Mouse (Mus musculus) E14TG2a.4 (cell line): ENCODE measurements around the gene Sgk1.
A peak's percentile ranks its signal among the peaks of the same experiment; 100 is the strongest.

ENCODE experiments used
- H3K27me3 ChIP-seq: 2 replicates; pipeline ENCODE4 v1.6.1; 2014; ENCODE audit warnings: low read length, control low read depth; ENCODE audit not compliant: insufficient read depth
- H3K36me3 ChIP-seq: 2 replicates; pipeline ENCODE4 v1.6.1; 2014; ENCODE audit warnings: low read length, control low read depth; ENCODE audit not compliant: insufficient read depth
- H3K4me1 ChIP-seq: replicated peaks from 2 replicates; pipeline ENCODE4 v1.6.1; 2014; ENCODE audit warnings: low read depth, low read length, control low read depth
- H3K4me3 ChIP-seq: replicated peaks from 2 replicates; pipeline ENCODE4 v1.5.1; 2014; ENCODE audit warnings: mild to moderate bottlenecking, low read length
- H3K9me3 ChIP-seq: 2 replicates; pipeline ENCODE4 v1.6.1; 2014; ENCODE audit warnings: low read length, control low read depth
- CTCF ChIP-seq: conservative IDR thresholded peaks from 2 replicates; pipeline ENCODE4 v1.5.1; 2014; ENCODE audit warnings: low read length
- NANOG ChIP-seq: IDR thresholded peaks from 2 replicates; pipeline ENCODE4 v1.6.1; 2014; ENCODE audit warnings: borderline replicate concordance, low read length, mixed read lengths
- POU5F1 ChIP-seq: IDR thresholded peaks from 2 replicates; pipeline ENCODE4 v1.6.1; 2014; ENCODE audit warnings: low read length, borderline replicate concordance

The Sgk1 gene

GRCm38 (mm10) chr10:21845601-21846282 is 36.2 kb upstream of the Sgk1 start:
- H3K4me1 ChIP-seq, result peaks cover 94% of the 10 kb centered on the region

DNA sequence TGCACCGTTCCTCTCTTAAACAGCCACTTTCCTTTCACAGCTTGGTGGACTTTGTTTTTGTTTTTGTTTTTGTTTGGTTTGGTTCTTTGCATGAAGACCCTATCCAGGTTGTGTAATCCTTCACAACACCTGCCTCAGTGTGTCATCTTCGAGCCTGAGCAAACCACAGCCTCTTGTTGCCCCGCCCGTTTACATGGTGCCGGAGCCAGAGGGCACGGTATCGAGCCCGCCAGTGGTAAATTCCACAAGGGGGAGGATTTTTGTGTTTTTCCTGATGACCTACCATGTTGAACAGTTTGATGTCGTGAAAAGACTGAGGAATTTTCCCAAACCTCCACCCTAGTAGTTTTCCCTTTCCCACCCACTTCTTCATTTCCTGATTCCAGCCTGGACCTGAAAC is 35.6 kb upstream of the Sgk1 start:
- Histone ChIP-seq H3K4me3 (peak overlapping the region; percentile 46; the same call in 1 of the 2 replicates), H3K27me3 (no peaks in the 10 kb centered on the region), H3K4me1 (peaks cover 99% of the 10 kb centered on the region), H3K9me3 (no peaks in the 10 kb centered on the region), H3K36me3 (0 out of 2 replicates have a peak, but pooled peaks cover 7% of the 10 kb centered on the region)
- 0 out of 2 replicates have a peak, but pooled peaks have one; percentile 13 for TF ChIP-seq NANOG
- TF ChIP-seq CTCF, result 0 out of 2 replicates have a peak, but pooled peaks have one; percentile 4
- no peak for TF ChIP-seq POU5F1

More at GRCm38 (mm10) chr10:21845601-21846282, 36.2 kb upstream of the Sgk1 start:
- peak overlapping the region; percentile 3; the same call in 1 of the 2 replicates for H3K4me3 ChIP-seq
- 0 out of 2 replicates have a peak, but pooled peaks cover 4% of the 10 kb centered on the region for H3K36me3 ChIP-seq
- no peaks in the 10 kb centered on the region for H3K27me3 ChIP-seq
- no peaks in the 10 kb centered on the region for H3K9me3 ChIP-seq
- no peak for TF ChIP-seq CTCF
- TF ChIP-seq NANOG, result peak; percentile 31; the same call in 1 of the 2 replicates
- TF ChIP-seq POU5F1, result peak; percentile 57; the same call in 1 of the 2 replicates

- no peaks in the 10 kb centered on the region for H3K9me3 ChIP-seq
- no peak for TF ChIP-seq NANOG
- TF ChIP-seq CTCF, result no peak
- TF ChIP-seq POU5F1, result no peak
- 0 out of 2 replicates have a peak, but pooled peaks cover 7% of the 10 kb centered on the region for H3K36me3 ChIP-seq
- H3K27me3 ChIP-seq, result no peaks in the 10 kb centered on the region
- peaks cover 99% of the 10 kb centered on the region for H3K4me1 ChIP-seq
- peak overlapping the region; percentile 69 for H3K4me3 ChIP-seq
Observed at GRCm38 (mm10) chr10:21847026-21847820, 34.8 kb upstream of the Sgk1 start.

- Histone ChIP-seq H3K36me3 (0 out of 2 replicates have a peak, but pooled peaks cover 7% of the 10 kb centered on the region), H3K4me3 (peak overlapping the region; percentile 69), H3K9me3 (no peaks in the 10 kb centered on the region), H3K27me3 (no peaks in the 10 kb centered on the region), H3K4me1 (peaks cover 99% of the 10 kb centered on the region)
- TF ChIP-seq CTCF (no peak), NANOG (peak; percentile 31)
Observed at GRCm38 (mm10) chr10:21847931-21848670, 33.9 kb upstream of the Sgk1 start.

GRCm38 (mm10) chr10:21849251-21849650 is 32.7 kb upstream of the Sgk1 start:
- H3K27me3 ChIP-seq, result no peaks in the 10 kb centered on the region
- H3K4me3 ChIP-seq, result peak overlapping the region; percentile 69
- no peak for TF ChIP-seq CTCF
- TF ChIP-seq POU5F1, result no peak
- no peak for TF ChIP-seq NANOG
- peaks cover 97% of the 10 kb centered on the region for H3K4me1 ChIP-seq
- 0 out of 2 replicates have a peak, but pooled peaks cover 7% of the 10 kb centered on the region for H3K36me3 ChIP-seq
- H3K9me3 ChIP-seq, result no peaks in the 10 kb centered on the region

DNA sequence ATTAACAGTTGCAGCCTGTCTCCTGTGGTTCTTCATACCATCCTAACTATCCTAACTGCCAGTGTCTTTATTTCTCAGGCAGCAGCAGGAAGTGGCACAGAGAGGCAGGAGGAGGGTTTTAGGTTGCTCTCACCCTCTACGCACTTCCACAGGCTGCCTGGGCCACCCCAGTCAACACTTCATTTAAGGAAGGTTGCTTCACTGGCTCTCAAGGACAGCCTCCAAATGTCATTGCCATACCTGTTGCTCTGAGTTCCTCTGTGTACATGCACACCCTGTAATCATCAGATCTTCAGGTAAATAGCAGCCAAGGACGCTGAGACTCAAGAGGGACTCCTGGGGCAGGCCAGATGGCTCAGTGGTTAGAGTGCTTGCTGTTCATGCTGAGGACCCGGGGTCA is 31.7 kb upstream of the Sgk1 start:
- no peak overlapping the region; the same call in 1 of the 2 replicates for H3K4me3 ChIP-seq
- peaks cover 86% of the 10 kb centered on the region for H3K4me1 ChIP-seq
- H3K36me3 ChIP-seq, result 0 out of 2 replicates have a peak, but pooled peaks cover 7% of the 10 kb centered on the region
- no peaks in the 10 kb centered on the region for H3K27me3 ChIP-seq
- TF ChIP-seq CTCF (no peak), POU5F1 (no peak)
- H3K9me3 ChIP-seq, result no peaks in the 10 kb centered on the region

DNA sequence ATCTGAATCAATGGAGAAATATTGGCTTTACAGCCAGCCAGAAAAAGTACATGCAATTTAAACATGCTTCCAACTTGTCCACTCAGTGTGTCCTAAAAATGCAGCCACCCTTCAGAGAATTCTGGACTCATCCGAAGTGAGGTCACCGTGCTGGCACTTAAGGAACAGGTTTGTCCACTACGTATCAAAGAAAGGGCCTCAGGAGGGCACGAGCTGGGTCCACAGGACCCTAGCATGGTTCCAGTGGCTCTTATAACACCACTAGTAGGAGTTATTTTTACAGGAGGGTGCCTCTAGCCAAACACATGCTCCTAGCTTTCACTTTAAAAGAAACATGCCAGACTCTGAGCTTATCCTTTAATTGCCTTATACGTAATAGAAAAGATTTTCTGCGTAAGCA is 28.9 kb upstream of the Sgk1 start:
- Histone ChIP-seq H3K36me3 (0 out of 2 replicates have a peak, but pooled peaks cover 7% of the 10 kb centered on the region), H3K9me3 (no peaks in the 10 kb centered on the region)
- TF ChIP-seq CTCF, result no peak

GRCm38 (mm10) chr10:21853566-21854328 is 28.2 kb upstream of the Sgk1 start:
- Histone ChIP-seq H3K36me3 (0 out of 2 replicates have a peak, but pooled peaks cover 7% of the 10 kb centered on the region), H3K27me3 (no peaks in the 10 kb centered on the region), H3K9me3 (no peaks in the 10 kb centered on the region), H3K4me1 (peaks cover 76% of the 10 kb centered on the region), H3K4me3 (no peak overlapping the region)
- TF ChIP-seq NANOG, result no peak
- TF ChIP-seq POU5F1, result no peak
- no peak for TF ChIP-seq CTCF

More for the DNA sequence above, 28.9 kb upstream of the Sgk1 start:
- H3K4me3 ChIP-seq, result no peak overlapping the region
- H3K27me3 ChIP-seq, result no peaks in the 10 kb centered on the region
- peaks cover 76% of the 10 kb centered on the region for H3K4me1 ChIP-seq
